ENCODE assay signal across 19 mouse cellular contexts in genomic region chr14:11248053-11248452, GRCm38 (mm10).
"Had no signal": no experiment of that assay in that cellular context is flagged by ENCODE, and none has a peak within 500 bp of the region (broad histone marks: within the 10 kb centered on the region; RNA-seq: fewer than 3 reads in every experiment).

No protein-coding gene starts in this region.

- H3K4me1 ChIP-seq: lung, embryonic 15.5 days; midbrain, embryonic 12.5 days; neural tube, embryonic 13.5 days; neural tube, embryonic 15.5 days had no signal

- H3K9me3 ChIP-seq: lung, embryonic 15.5 days; midbrain, embryonic 10.5 days; midbrain, embryonic 12.5 days; neural tube, embryonic 13.5 days; neural tube, embryonic 15.5 days had no signal

- H3K4me2 ChIP-seq: lung, embryonic 15.5 days; midbrain, embryonic 12.5 days; neural tube, embryonic 13.5 days; neural tube, embryonic 15.5 days had no signal

- DNase-seq: lung, adult 18-20 months; lung, postnatal 14 days; lung, postnatal 4 days; retina, postnatal 1 day; right cerebral cortex, adult 18-20 months; right cerebral cortex, postnatal 25 days; right cerebral cortex, postnatal 4 days; spleen, adult 18-20 months; thymus, adult 18-20 months; thymus, postnatal 14 days; thymus, postnatal 36 days had no signal

- ATAC-seq: lung, postnatal 0 days; midbrain, embryonic 16.5 days had no signal

- H3K4me3 ChIP-seq: lung, embryonic 15.5 days; midbrain, embryonic 10.5 days; midbrain, embryonic 12.5 days; myocyte; neural tube, embryonic 13.5 days; neural tube, embryonic 15.5 days had no signal

- H3K36me3 ChIP-seq: lung, embryonic 15.5 days; midbrain, embryonic 10.5 days; midbrain, embryonic 12.5 days; neural tube, embryonic 13.5 days; neural tube, embryonic 15.5 days had no signal

- H3K27ac ChIP-seq: lung, embryonic 15.5 days; midbrain, embryonic 10.5 days; midbrain, embryonic 12.5 days; neural tube, embryonic 13.5 days; neural tube, embryonic 15.5 days had no signal

- H3K27me3 ChIP-seq: lung, embryonic 15.5 days; midbrain, embryonic 12.5 days; neural tube, embryonic 13.5 days had no signal

- H3K9ac ChIP-seq: lung, embryonic 15.5 days; midbrain, embryonic 12.5 days; neural tube, embryonic 13.5 days; neural tube, embryonic 15.5 days had no signal
